In the genomic region with DNA sequence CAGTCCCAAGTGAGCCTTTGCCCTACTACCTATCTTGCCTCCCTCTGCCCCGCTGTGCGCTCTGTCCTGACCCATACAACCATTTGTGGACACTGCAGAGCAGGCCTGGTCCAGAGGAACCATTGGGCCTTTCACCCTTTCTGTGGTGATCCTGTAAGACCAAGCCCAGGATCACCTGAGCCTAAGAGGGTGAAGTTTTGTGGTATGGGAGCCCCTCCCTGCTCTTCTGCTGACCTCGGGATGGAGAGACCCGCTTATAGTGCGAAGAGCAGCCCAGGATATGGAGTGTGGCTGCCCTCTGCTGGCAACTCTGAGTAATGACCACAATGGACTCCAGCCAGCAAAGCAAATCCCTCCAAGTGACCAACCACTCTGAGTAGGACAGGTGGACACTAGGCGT, we compare ENCODE assay signal across 9 mouse cellular contexts. TPM values are rescaled to one million over a fixed set of nuclear protein-coding genes. Genes with fewer than 3 reads are reported as not detected.
DNase-seq lines count a peak whose midpoint lies in the region; TF ChIP-seq lines count a peak whose summit lies in the region.
"Had no signal": no experiment of that assay in that cellular context is flagged by ENCODE, and none has a peak within 500 bp of the region (broad histone marks: within the 10 kb centered on the region; RNA-seq: fewer than 3 reads in every experiment).

No protein-coding gene starts in this region.

- DNase-seq in CD4-positive helper T cell, adult 2 months (ENCODE audit: low read depth, low spot score) = peak; percentile 41
- peak; percentile 64 for DNase-seq in R1 (ENCODE audit: low read depth, low spot score)
- DNase-seq in heart, adult 8-10 months (ENCODE audit: low spot score) = peak; percentile 46
- peak; percentile 49 for DNase-seq in kidney, adult 2 months
- peak; percentile 25 for DNase-seq in liver, adult 2 months (ENCODE audit: extremely low read depth, low read depth, low spot score)
- peak; percentile 56 for DNase-seq in naive thymus-derived CD4-positive, alpha-beta T cell, adult 2 months (ENCODE audit: low read depth)
- peak; percentile 49 for DNase-seq in thymus, postnatal 4 days

- peak; percentile 93 for TF ChIP-seq CTCF in cortical plate, adult 2 months (IDR thresholded peaks at IDR 0.05; ENCODE audit: extremely low read depth, insufficient read depth, low read length)
- peak; percentile 91 for TF ChIP-seq CTCF in kidney, adult 2 months (conservative IDR thresholded peaks at IDR 0.05; ENCODE audit: insufficient read depth, insufficient read length, low read depth, low read length)
- TF ChIP-seq CTCF in liver, adult 2 months (IDR thresholded peaks at IDR 0.05; ENCODE audit: low read depth, low read length) = peak; percentile 89

- H3K27me3 ChIP-seq in kidney, adult 2 months (replicated peaks; ENCODE audit: control insufficient read depth, insufficient read depth, low read length) = no peaks in the 10 kb centered on the region
- no peaks in the 10 kb centered on the region for H3K27me3 ChIP-seq in liver, adult 2 months (ENCODE audit: control insufficient read depth, insufficient read depth, low read length)

- H3K36me3 ChIP-seq in kidney, adult 2 months (ENCODE audit: control insufficient read depth, insufficient read depth, low read length) = no peaks in the 10 kb centered on the region
- H3K36me3 ChIP-seq in liver, adult 2 months (ENCODE audit: control insufficient read depth, insufficient read depth, low read length) = no peaks in the 10 kb centered on the region

- no peak overlapping the region for H3K27ac ChIP-seq in cortical plate, adult 2 months (ENCODE audit: insufficient read depth, low read length)
- no peak overlapping the region for H3K27ac ChIP-seq in kidney, adult 2 months (ENCODE audit: insufficient read depth, low read depth, low read length)
- H3K27ac ChIP-seq in liver, adult 2 months (replicated peaks; ENCODE audit: insufficient read depth, low read depth, low read length) = no peak overlapping the region

- no peak overlapping the region for H3K4me3 ChIP-seq in cortical plate, adult 2 months (ENCODE audit: insufficient read depth, low read length)
- H3K4me3 ChIP-seq in kidney, adult 2 months (ENCODE audit: insufficient read depth, low read depth, low read length) = no peak overlapping the region
- H3K4me3 ChIP-seq in liver, adult 2 months (ENCODE audit: insufficient read depth, low read depth, low read length) = no peak overlapping the region

- no peak for TF ChIP-seq POLR2A in cortical plate, adult 2 months (IDR thresholded peaks at IDR 0.05; ENCODE audit: extremely low read depth, insufficient read depth, low read length)
- TF ChIP-seq POLR2A in kidney, adult 2 months (IDR thresholded peaks at IDR 0.05; ENCODE audit: low read depth, low read length) = no peak
- no peak for TF ChIP-seq POLR2A in liver, adult 2 months (IDR thresholded peaks at IDR 0.05; ENCODE audit: extremely low read depth, insufficient read depth, low read length)

- H3K79me2 ChIP-seq in liver, adult 2 months (ENCODE audit: control insufficient read depth, insufficient read depth, low read length) = no peaks in the 10 kb centered on the region

- H3K4me1 ChIP-seq in cortical plate, adult 2 months (ENCODE audit: control insufficient read depth, insufficient read depth, low read length) = no peaks in the 10 kb centered on the region
- H3K4me1 ChIP-seq in kidney, adult 2 months (ENCODE audit: control insufficient read depth, insufficient read depth, low read length) = no peaks in the 10 kb centered on the region
- no peaks in the 10 kb centered on the region for H3K4me1 ChIP-seq in liver, adult 2 months (ENCODE audit: control insufficient read depth, insufficient read depth, low read length)

- H3K9ac ChIP-seq in liver, adult 2 months (ENCODE audit: low read depth, low read length) = no peak overlapping the region

- 33% methylated on average over 6 of the region's 6 CpGs for WGBS in kidney, adult 2 months
- WGBS in liver, adult 2 months = 34% methylated on average over 6 of the region's 6 CpGs

RNA-seq across cellular contexts. Expression of gene Ttc34, which starts 11.6 kb away (rescaled TPM):
- polyA plus RNA-seq in cortical plate, adult 2 months (2012; rRNA removed) = 2.3 and 2.5 TPM in 2 replicates
- under 1 TPM in 3 of 4 experiments, not detected in 1; 0.06 to 0.34 (median 0.11) TPM for total RNA-seq in heart, adult 8-10 months (2022)
- 0.05 TPM in 1 of 2 replicates, not detected in the other for polyA plus RNA-seq in kidney, adult 2 months (2012; rRNA removed)
- not detected in 2 replicates for total RNA-seq in liver, adult 2 months (2014; rRNA removed)
- polyA plus RNA-seq in liver, adult 2 months (2012; rRNA removed) = 0.05 TPM in 1 of 2 replicates, not detected in the other
- total RNA-seq: gastrocnemius, postnatal 36 days had no signal

RNA-seq across cellular contexts. Expression of gene Mmel1, which starts 43.7 kb away (rescaled TPM):
- polyA plus RNA-seq in cortical plate, adult 2 months (2012; rRNA removed) = 1.1 and 1.2 TPM in 2 replicates
- total RNA-seq in heart, adult 8-10 months (2022) = under 1 TPM in 2 of 4 experiments, not detected in 2; 0.16 to 0.20 TPM
- 0.03 and 0.19 TPM in 2 replicates for polyA plus RNA-seq in kidney, adult 2 months (2012; rRNA removed)
- 0.07 TPM in 1 of 2 replicates, not detected in the other for total RNA-seq in liver, adult 2 months (2014; rRNA removed)
- polyA plus RNA-seq in liver, adult 2 months (2012; rRNA removed) = 0.04 TPM in 1 of 2 replicates, not detected in the other
